Mouse (Mus musculus) kidney, postnatal 0 days (tissue): ENCODE data around the gene Robo1. TPM values are rescaled to one million over a fixed set of nuclear protein-coding genes. Genes with fewer than 3 reads are reported as not detected.
A peak's percentile ranks its signal among the peaks of the same experiment; 100 is the strongest.

ENCODE experiments used
- ATAC-seq: fragments of 200-750 bp; cut with Nextera tagmentation; replicated peaks from 2 replicates; pipeline ENCODE4 v1.8.0; 2017; ENCODE audit warnings: low read depth, moderate number of reproducible peaks, moderate TSS enrichment, moderate library complexity; ENCODE audit not compliant: low FRiP score
- DNase-seq: peaks from one replicate; pipeline ENCODE4 v3.0.0-alpha.2; 2016; ENCODE audit warnings: low spot score
- H3K27ac ChIP-seq: fragments of 300-500 bp; sonication (generic); 2 replicates; pipeline ENCODE4 v1.5.1; 2014; ENCODE audit warnings: mild to moderate bottlenecking
- H3K27me3 ChIP-seq: fragments of 300-500 bp; sonication (generic); 2 replicates; pipeline ENCODE4 v1.6.1; 2014; ENCODE audit warnings: low read length, mixed read lengths; ENCODE audit not compliant: insufficient read depth
- H3K36me3 ChIP-seq: fragments of 300-500 bp; sonication (generic); 2 replicates; pipeline ENCODE4 v1.6.1; 2014; ENCODE audit warnings: low read length, mixed read lengths; ENCODE audit not compliant: insufficient read depth
- H3K4me1 ChIP-seq: fragments of 300-500 bp; sonication (generic); replicated peaks from 2 replicates; pipeline ENCODE4 v1.6.1; 2014; ENCODE audit warnings: antibody characterized with exemption, low read length, mixed read lengths; ENCODE audit not compliant: insufficient read depth
- H3K4me2 ChIP-seq: fragments of 300-500 bp; sonication (generic); 2 replicates; pipeline ENCODE4 v1.6.1; 2014; ENCODE audit warnings: mild to moderate bottlenecking, low read length, moderate library complexity, mixed read lengths
- H3K4me3 ChIP-seq: fragments of 300-500 bp; sonication (generic); replicated peaks from 2 replicates; pipeline ENCODE4 v1.5.1; 2014; ENCODE audit warnings: low read depth, low read length
- H3K9ac ChIP-seq: fragments of 300-500 bp; sonication (generic); 2 replicates; pipeline ENCODE4 v1.6.1; 2014; ENCODE audit warnings: low read depth, low read length
- H3K9me3 ChIP-seq: fragments of 300-500 bp; sonication (generic); replicated peaks from 2 replicates; pipeline ENCODE4 v1.6.1; 2016; ENCODE audit warnings: low read length, inconsistent platforms, mixed read lengths
- CTCF ChIP-seq: IDR thresholded peaks from 2 replicates; pipeline ENCODE4 v1.5.1; 2016; ENCODE audit warnings: antibody characterized with exemption, low read depth, mild to moderate bottlenecking, moderate library complexity
- WGBS: fragments of 180-500 bp; shearing (Covaris S2); extraction: QIAGEN DNeasy Blood & Tissue Kit; methylation state at CpG from one replicate; pipeline ENCODE4 v1.1.7; 2014; 5-methylcytosine and 5-hydroxymethylcytosine counted together
- polyA plus RNA-seq: library from polyadenylated mRNA; unstranded; fragments of >200 nt; fragmentation: Nextera tagmentation; extraction: Ambion mirVana; gene quantifications from 2 replicates; pipeline ENCODE4 v1.2.1, GENCODE M21; 2015

Gene Robo1
- polyA plus RNA-seq, 1 experiment from 2014 or later = 14.5 TPM

GRCm38 (mm10) chr16:72708526-72708925 is 400.4 kb downstream of the Robo1 start:
- WGBS = 76% methylated on average over 2 of the region's 2 CpGs
- H3K4me2 ChIP-seq = no peak overlapping the region
- DNase-seq (no peak), ATAC-seq (no peak)
- H3K27me3 ChIP-seq = no peaks in the 10 kb centered on the region
- H3K27ac ChIP-seq = no peak overlapping the region
- no peak overlapping the region for H3K4me3 ChIP-seq
- H3K9ac ChIP-seq = no peak overlapping the region
- TF ChIP-seq CTCF = no peak
- H3K4me1 ChIP-seq = no peaks in the 10 kb centered on the region
- no peaks in the 10 kb centered on the region for H3K36me3 ChIP-seq
- no peaks in the 10 kb centered on the region for H3K9me3 ChIP-seq

GRCm38 (mm10) chr16:72717118-72717802 is 409.2 kb downstream of the Robo1 start:
- TF ChIP-seq CTCF = no peak
- peak; percentile 65 for ATAC-seq
- Histone ChIP-seq H3K9me3 (no peaks in the 10 kb centered on the region), H3K36me3 (no peaks in the 10 kb centered on the region), H3K27ac (no peak overlapping the region), H3K4me3 (no peak overlapping the region), H3K4me2 (no peak overlapping the region), H3K27me3 (no peaks in the 10 kb centered on the region), H3K4me1 (0 out of 2 replicates have a peak, but pooled peaks cover 4% of the 10 kb centered on the region), H3K9ac (no peak overlapping the region)
- DNase-seq = peak; percentile 71
- 39% methylated on average over 9 of the region's 9 CpGs for WGBS

- DNase-seq (no peak), ATAC-seq (no peak)
- WGBS = 32% methylated on average over 4 of the region's 4 CpGs
- no peak overlapping the region for H3K4me2 ChIP-seq
- no peak overlapping the region for H3K4me3 ChIP-seq
- no peaks in the 10 kb centered on the region for H3K27me3 ChIP-seq
- no peak overlapping the region for H3K27ac ChIP-seq
- H3K9ac ChIP-seq = no peak overlapping the region
- TF ChIP-seq CTCF = no peak
- 0 out of 2 replicates have a peak, but pooled peaks cover 4% of the 10 kb centered on the region for H3K4me1 ChIP-seq
- H3K36me3 ChIP-seq = no peaks in the 10 kb centered on the region
- no peaks in the 10 kb centered on the region for H3K9me3 ChIP-seq
These were observed 411.0 kb downstream of the Robo1 start for GRCm38 (mm10) chr16:72719063-72719462.

GRCm38 (mm10) chr16:72720979-72721378 is 412.9 kb downstream of the Robo1 start:
- TF ChIP-seq CTCF = no peak
- H3K36me3 ChIP-seq = no peaks in the 10 kb centered on the region
- 82% methylated on average over 4 of the region's 4 CpGs for WGBS
- H3K27ac ChIP-seq = no peak overlapping the region
- H3K4me2 ChIP-seq = no peak overlapping the region
- 0 out of 2 replicates have a peak, but pooled peaks cover 4% of the 10 kb centered on the region for H3K4me1 ChIP-seq
- DNase-seq (no peak), ATAC-seq (no peak)
- H3K9me3 ChIP-seq = no peaks in the 10 kb centered on the region
- no peak overlapping the region for H3K4me3 ChIP-seq
- H3K9ac ChIP-seq = no peak overlapping the region
- no peaks in the 10 kb centered on the region for H3K27me3 ChIP-seq

GRCm38 (mm10) chr16:72721713-72722481 is 413.8 kb downstream of the Robo1 start:
- Histone ChIP-seq H3K4me2 (no peak overlapping the region), H3K9me3 (no peaks in the 10 kb centered on the region), H3K4me3 (no peak overlapping the region), H3K4me1 (0 out of 2 replicates have a peak, but pooled peaks cover 4% of the 10 kb centered on the region), H3K27me3 (no peaks in the 10 kb centered on the region), H3K27ac (no peak overlapping the region), H3K9ac (no peak overlapping the region), H3K36me3 (no peaks in the 10 kb centered on the region)
- 67% methylated on average over 14 of the region's 14 CpGs for WGBS
- TF ChIP-seq CTCF = no peak
- DNase-seq (peak; percentile 60), ATAC-seq (no peak)

- Histone ChIP-seq H3K4me1 (no peaks in the 10 kb centered on the region), H3K36me3 (no peaks in the 10 kb centered on the region), H3K9me3 (no peaks in the 10 kb centered on the region), H3K27ac (peak overlapping the region; percentile 28; the same call in 1 of the 2 replicates), H3K4me3 (no peak overlapping the region), H3K9ac (no peak overlapping the region), H3K4me2 (no peak overlapping the region), H3K27me3 (no peaks in the 10 kb centered on the region)
- ATAC-seq (peak; percentile 54), DNase-seq (no peak)
- no peak for TF ChIP-seq CTCF
- WGBS = 63% methylated on average over 5 of the region's 5 CpGs
These were observed 426.1 kb downstream of the Robo1 start for GRCm38 (mm10) chr16:72734234-72734633.
